Comparison of ENCODE assay signal across 8 mouse cellular contexts in the genomic region with DNA sequence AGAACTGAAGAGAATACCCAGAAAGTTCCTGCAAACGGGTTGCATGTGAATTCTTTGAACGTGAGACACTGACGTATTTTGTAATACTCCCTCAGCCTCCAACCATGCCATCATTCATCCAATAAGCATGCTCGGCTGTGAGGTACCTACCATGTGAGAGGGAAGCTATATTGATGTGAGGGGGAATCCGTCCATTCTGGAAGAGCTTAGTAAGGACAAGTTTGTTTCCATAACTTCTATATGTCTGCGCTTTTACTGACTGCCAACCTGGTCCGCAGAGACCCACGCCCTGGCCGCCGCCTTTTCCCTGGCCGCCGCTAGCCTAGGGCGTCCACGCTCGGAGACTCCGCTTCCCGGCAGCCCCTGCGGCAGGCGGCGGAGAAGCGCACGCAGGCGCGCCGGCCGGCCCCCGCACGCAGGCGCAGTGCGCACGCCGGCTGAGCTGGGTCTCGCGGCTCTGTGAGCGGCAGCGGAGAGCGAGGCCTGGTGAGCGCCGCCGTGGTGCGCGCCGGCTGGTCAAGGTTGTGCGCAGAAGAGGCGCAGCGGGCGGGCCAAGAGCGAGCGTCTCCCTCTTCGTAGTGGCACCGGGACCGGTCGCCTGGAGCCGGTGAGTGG. TPM values are rescaled to one million over a fixed set of nuclear protein-coding genes. Genes with fewer than 3 reads are reported as not detected.
DNase-seq lines count a peak whose midpoint lies in the region; ATAC-seq and TF ChIP-seq lines count a peak whose summit lies in the region.

No protein-coding gene starts in this region.

- H3K4me3 ChIP-seq in cortical plate, adult 2 months (ENCODE audit: insufficient read depth, low read length): peak overlapping the region; percentile 60

- DNase-seq in gastrocnemius, postnatal 10 days: peak; percentile 92
- DNase-seq in induced T-regulatory cell, adult 2 months (ENCODE audit: low read depth): peak; percentile 95
- DNase-seq in left cerebral cortex, adult 9 months (ENCODE audit: low spot score in 2 of 2): peak; percentile 68 to 87
- peak; percentile 87 for DNase-seq in right cerebral cortex, postnatal 14 days
- DNase-seq in urinary bladder, postnatal 36 days (ENCODE audit: low spot score in 2 of 2): peak; percentile 84 to 90

- TF ChIP-seq POLR2A in cortical plate, adult 2 months (IDR thresholded peaks at IDR 0.05; ENCODE audit: extremely low read depth, insufficient read depth, low read length): no peak

- peak; percentile 82 for ATAC-seq in activated CD4-positive, CD25-positive, alpha-beta regulatory T cell, adult 4 months
- peak; percentile 71 for ATAC-seq in megakaryocyte progenitor cell, adult 5-6 weeks (replicated peaks; ENCODE audit: poor library complexity)

- no peak for TF ChIP-seq CTCF in cortical plate, adult 2 months (IDR thresholded peaks at IDR 0.05; ENCODE audit: extremely low read depth, insufficient read depth, low read length)

- peak overlapping the region; percentile 94 for H3K27ac ChIP-seq in cortical plate, adult 2 months (ENCODE audit: insufficient read depth, low read length)

- peaks cover 4% of the 10 kb centered on the region for H3K4me1 ChIP-seq in cortical plate, adult 2 months (ENCODE audit: control insufficient read depth, insufficient read depth, low read length)

RNA-seq across cellular contexts. Expression of a gene that starts 4.5 kb away (rescaled TPM):
- polyA plus RNA-seq in activated CD4-positive, CD25-positive, alpha-beta regulatory T cell, adult 4 months (2017; shearing (Covaris generic)): 10 to 100 TPM; 39.4 to 45.3 TPM
- polyA plus RNA-seq in cortical plate, adult 2 months (2012; rRNA removed): 49.5 and 49.8 TPM in 2 replicates
- 10 to 100 TPM; 91.4 to 93.6 TPM for total RNA-seq in gastrocnemius, postnatal 10 days (2021)
- total RNA-seq in megakaryocyte progenitor cell, adult 5-6 weeks (2015): 48.2 and 52.7 TPM in 2 replicates
- total RNA-seq in megakaryocyte progenitor cell, adult 5-6 weeks (2017): 37.0 and 38.5 TPM in 2 replicates

RNA-seq across cellular contexts. Expression of a gene that starts 44.1 kb away (rescaled TPM):
- 10 to 100 TPM; 61.6 to 62.8 TPM for polyA plus RNA-seq in activated CD4-positive, CD25-positive, alpha-beta regulatory T cell, adult 4 months (2017; shearing (Covaris generic))
- polyA plus RNA-seq in cortical plate, adult 2 months (2012; rRNA removed): 2.8 TPM in 2 replicates
- 1 to 10 TPM; 4.8 to 5.0 TPM for total RNA-seq in gastrocnemius, postnatal 10 days (2021)
- total RNA-seq in megakaryocyte progenitor cell, adult 5-6 weeks (2015): 21.8 and 27.1 TPM in 2 replicates
- total RNA-seq in megakaryocyte progenitor cell, adult 5-6 weeks (2017): 38.2 and 40.0 TPM in 2 replicates

RNA-seq across cellular contexts. Expression of a gene that starts 44.7 kb away (rescaled TPM):
- polyA plus RNA-seq in activated CD4-positive, CD25-positive, alpha-beta regulatory T cell, adult 4 months (2017; shearing (Covaris generic)): 10 to 100 TPM; 83.1 to 86.9 TPM
- 3.9 and 4.0 TPM in 2 replicates for polyA plus RNA-seq in cortical plate, adult 2 months (2012; rRNA removed)
- total RNA-seq in gastrocnemius, postnatal 10 days (2021): 1 to 10 TPM; 6.2 to 6.8 TPM
- total RNA-seq in megakaryocyte progenitor cell, adult 5-6 weeks (2015): 15.7 and 18.2 TPM in 2 replicates
- total RNA-seq in megakaryocyte progenitor cell, adult 5-6 weeks (2017): 21.7 and 27.3 TPM in 2 replicates

RNA-seq across cellular contexts. Expression of a gene that starts 58.0 kb away (rescaled TPM):
- polyA plus RNA-seq in activated CD4-positive, CD25-positive, alpha-beta regulatory T cell, adult 4 months (2017; shearing (Covaris generic)): 1 to 10 TPM; 6.6 to 7.8 TPM
- 4.4 and 4.8 TPM in 2 replicates for polyA plus RNA-seq in cortical plate, adult 2 months (2012; rRNA removed)
- 1 to 10 TPM; 3.1 to 4.4 TPM for total RNA-seq in gastrocnemius, postnatal 10 days (2021)
- 5.8 and 8.6 TPM in 2 replicates for total RNA-seq in megakaryocyte progenitor cell, adult 5-6 weeks (2015)
- 8.5 and 8.6 TPM in 2 replicates for total RNA-seq in megakaryocyte progenitor cell, adult 5-6 weeks (2017)

Comparison
In these comparisons a context has a peak if more than half of its experiments do, and no peak if none do; other contexts are left out.
1. Peak in every context shown above with its lines: DNase-seq, ATAC-seq, H3K4me3 ChIP-seq and H3K27ac ChIP-seq.